Mouse (Mus musculus): ENCODE measurements around the gene Fbxo11.

The Fbxo11 gene

GRCm38 (mm10) chr17:88050892-88051291, 14.2 kb downstream of the Fbxo11 start:
- no peak for TF ChIP-seq GATA4 (IDR thresholded peaks at IDR 0.05; ENCODE audit: insufficient replicate concordance, low read length)

DNA sequence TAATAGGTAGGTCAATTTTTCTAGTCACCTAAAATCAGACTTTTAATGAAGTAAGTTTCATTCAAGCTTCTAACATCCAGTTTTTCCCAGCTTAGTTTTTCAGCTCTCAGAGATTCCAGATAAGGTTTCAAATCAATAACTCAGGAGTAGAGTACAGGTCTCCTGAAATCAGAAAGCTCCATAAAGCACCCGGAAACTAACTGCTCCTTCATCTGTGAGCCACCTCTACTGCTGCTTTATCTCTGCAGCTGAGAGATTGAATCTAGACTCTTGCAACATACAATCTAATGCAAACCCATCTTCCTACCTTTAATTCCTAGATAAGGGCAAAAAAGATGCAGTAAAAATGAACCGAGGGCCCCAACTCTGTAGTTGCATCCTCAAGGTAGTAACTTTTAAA, 14.8 kb downstream of the Fbxo11 start:
- TF ChIP-seq GATA4 (IDR thresholded peaks at IDR 0.05; ENCODE audit: insufficient replicate concordance, low read length), result no peak

GRCm38 (mm10) chr17:88042099-88043086, 22.7 kb downstream of the Fbxo11 start:
- no peak for TF ChIP-seq GATA4 (IDR thresholded peaks at IDR 0.05; ENCODE audit: insufficient replicate concordance, low read length)

DNA sequence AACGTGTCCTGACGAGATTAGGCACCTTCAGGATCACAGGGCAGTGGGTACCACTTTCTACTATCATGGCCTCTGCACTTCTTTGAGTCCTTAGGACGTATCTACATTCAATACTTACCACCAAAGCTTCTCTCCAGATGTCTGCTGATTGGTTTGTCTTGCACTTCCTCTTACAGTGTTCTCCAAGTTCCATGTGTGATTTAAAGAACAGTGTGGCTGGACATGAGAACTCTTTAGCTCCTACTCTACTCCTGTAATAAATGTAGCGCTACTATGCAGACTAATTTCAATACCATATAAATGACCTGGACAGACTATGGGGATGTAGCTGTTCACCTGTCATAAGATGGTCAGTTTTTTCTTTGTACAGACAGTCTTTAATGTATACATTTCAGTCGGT, 24.3 kb downstream of the Fbxo11 start:
- no peak for TF ChIP-seq GATA4 (IDR thresholded peaks at IDR 0.05; ENCODE audit: insufficient replicate concordance, low read length)

GRCm38 (mm10) chr17:88034418-88034817, 30.7 kb downstream of the Fbxo11 start:
- no peak for TF ChIP-seq GATA4 (IDR thresholded peaks at IDR 0.05; ENCODE audit: insufficient replicate concordance, low read length)

GRCm38 (mm10) chr17:88031755-88032154, 33.3 kb downstream of the Fbxo11 start:
- no peak for TF ChIP-seq GATA4 (IDR thresholded peaks at IDR 0.05; ENCODE audit: insufficient replicate concordance, low read length)

DNA sequence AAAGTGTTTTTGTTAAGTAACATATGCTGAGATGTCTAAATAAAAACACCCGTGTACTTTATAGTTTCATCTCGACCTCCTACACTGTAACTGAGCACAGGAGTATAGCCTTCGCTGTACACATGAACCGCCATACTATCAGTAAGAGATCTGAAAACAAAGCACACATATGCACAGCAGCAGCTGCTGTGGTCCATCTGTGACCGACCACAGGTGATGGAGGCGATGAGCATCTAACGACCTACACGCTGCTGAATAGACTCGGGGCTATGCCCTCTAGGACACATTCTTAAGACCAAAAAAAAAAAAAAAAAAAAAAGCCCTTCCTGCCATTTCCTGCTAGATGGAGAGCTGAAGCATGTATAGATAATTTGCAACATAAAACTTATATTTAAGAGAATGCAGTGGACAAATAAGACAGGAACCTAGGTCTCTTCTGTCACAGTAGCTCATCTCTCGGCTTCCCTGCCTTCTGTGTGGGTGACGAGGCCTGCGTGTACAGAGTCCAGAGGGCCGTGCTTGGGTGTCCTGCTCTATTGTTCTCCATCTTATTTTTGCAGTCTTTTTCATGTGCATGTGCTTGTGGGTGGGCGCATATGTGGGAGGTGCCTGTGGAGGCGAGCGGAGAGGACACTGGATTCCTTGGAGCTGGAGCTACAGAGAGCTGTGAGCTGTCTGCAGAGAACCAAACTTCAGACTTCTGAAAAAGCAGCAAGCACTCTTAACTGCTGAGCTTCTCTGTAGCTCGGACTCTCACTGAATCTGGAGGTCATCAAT, 35.7 kb downstream of the Fbxo11 start:
- TF ChIP-seq GATA4 (IDR thresholded peaks at IDR 0.05; ENCODE audit: insufficient replicate concordance, low read length), result no peak

- no peak for TF ChIP-seq GATA4 (IDR thresholded peaks at IDR 0.05; ENCODE audit: insufficient replicate concordance, low read length)
Measured at GRCm38 (mm10) chr17:88025227-88025626, 39.9 kb downstream of the Fbxo11 start.

GRCm38 (mm10) chr17:88023924-88024323, 41.2 kb downstream of the Fbxo11 start:
- no peak for TF ChIP-seq GATA4 (IDR thresholded peaks at IDR 0.05; ENCODE audit: insufficient replicate concordance, low read length)

DNA sequence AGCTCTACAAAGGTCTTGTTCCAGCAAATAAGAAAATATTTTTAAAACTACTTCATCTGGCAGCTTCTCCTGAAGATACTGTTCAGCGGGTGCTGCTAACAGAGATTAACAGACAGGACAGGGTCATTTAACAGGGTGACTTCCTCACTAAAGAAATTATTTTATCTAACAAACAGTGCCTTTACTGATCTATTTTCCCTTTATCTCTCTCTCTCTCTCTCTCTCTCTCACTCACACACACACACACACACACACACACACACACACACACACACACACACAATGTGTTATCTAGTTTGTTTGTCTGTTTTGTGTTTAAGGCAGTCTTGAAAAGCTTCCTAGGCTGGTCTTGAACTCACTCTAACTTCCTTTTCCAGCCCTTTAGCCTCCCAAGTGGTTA, 50.6 kb downstream of the Fbxo11 start:
- no peak for TF ChIP-seq GATA4 (IDR thresholded peaks at IDR 0.05; ENCODE audit: insufficient replicate concordance, low read length)

DNA sequence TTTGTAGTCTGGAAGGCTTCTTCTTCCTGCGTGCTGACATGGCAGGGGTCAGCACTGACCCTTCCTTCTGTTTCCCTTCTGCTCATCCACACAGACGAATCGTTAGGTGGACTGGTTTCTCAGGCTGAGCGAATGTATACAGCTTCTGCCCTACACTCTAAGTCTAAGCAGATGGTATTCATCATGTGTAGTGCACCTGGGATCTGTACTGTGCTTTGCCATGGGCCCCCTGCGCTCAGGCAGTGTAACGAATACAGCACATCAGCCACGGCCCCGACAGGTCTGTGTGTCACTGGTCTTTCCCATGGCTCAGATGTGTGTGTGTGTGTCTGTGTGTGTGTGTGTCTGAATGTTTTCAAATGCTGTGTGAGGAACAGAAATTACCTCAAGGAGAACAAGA, 58.1 kb downstream of the Fbxo11 start:
- no peak for TF ChIP-seq GATA4 (IDR thresholded peaks at IDR 0.05; ENCODE audit: insufficient replicate concordance, low read length)

- TF ChIP-seq GATA4 (IDR thresholded peaks at IDR 0.05; ENCODE audit: insufficient replicate concordance, low read length), result no peak
Measured at GRCm38 (mm10) chr17:88004892-88005291, 60.2 kb downstream of the Fbxo11 start.

DNA sequence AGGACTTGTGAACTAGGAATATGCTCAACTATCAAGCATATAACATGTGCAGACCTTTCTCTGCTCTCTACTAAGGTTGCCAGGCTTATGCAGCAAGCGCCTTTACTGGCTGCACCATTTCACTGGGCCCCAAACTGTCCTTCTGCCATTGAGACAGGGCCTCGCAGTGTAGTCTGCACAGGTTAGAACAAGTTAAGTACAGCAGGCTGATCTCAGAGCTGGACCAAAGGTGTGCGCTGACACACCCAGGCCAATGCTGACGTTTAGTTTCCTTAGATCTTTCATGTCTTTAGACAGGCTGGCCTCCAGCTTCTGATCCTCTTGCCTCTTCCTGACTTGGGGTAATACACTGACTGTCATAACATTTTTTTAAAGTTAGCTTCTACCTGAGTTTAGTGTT, 67.3 kb downstream of the Fbxo11 start:
- no peak for TF ChIP-seq GATA4 (IDR thresholded peaks at IDR 0.05; ENCODE audit: insufficient replicate concordance, low read length)

DNA sequence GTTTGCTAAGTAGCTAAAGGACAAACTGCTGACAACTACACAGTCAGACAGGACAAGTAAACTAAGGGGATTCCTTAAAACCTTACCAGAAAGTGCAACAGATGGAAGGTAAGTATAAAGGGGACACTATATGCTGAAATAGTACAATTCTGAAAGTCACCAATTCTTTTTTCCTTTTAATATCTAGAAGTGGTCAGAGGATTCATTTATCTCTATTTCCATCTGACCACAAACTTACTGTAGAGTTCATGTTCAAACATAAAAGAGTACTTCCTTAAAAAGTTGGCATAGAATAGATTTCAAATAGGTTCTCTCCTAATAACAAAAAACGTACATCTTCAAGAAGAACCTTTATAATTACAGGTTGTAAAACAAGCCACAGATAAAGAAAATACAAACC, 71.8 kb downstream of the Fbxo11 start:
- no peak for TF ChIP-seq GATA4 (IDR thresholded peaks at IDR 0.05; ENCODE audit: insufficient replicate concordance, low read length)

- TF ChIP-seq GATA4 (IDR thresholded peaks at IDR 0.05; ENCODE audit: insufficient replicate concordance, low read length), result no peak
Measured at GRCm38 (mm10) chr17:87992154-87992553, 72.9 kb downstream of the Fbxo11 start.

DNA sequence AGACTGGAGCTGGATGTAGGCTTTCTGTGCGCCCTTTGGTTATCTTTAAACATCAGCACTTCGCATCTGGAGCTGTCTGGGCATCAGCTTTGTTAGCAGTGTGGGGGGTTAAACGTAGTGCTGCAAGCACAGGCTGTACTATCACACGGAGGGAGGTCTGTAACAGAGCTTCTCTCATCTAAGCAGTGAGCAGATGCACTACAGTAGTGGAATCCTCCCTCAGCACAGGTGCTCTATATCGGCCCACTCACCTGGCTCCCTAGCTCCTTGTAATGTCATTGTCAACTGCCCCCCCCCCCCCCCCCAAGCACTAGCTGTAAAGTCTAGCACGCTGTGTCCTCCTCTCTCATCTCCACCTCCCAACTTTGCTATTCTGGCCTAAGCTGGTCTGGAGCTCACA, 77.6 kb downstream of the Fbxo11 start:
- TF ChIP-seq GATA4 (IDR thresholded peaks at IDR 0.05; ENCODE audit: insufficient replicate concordance, low read length), result no peak

Data from liver, adult (tissue).